Mouse (Mus musculus) midbrain, postnatal 0 days (tissue): Measurements from ENCODE around the gene Rbm47. TPM values are rescaled to one million over a fixed set of nuclear protein-coding genes. Genes with fewer than 3 reads are reported as not detected.

Experiments used
- ATAC-seq: fragments of 200-750 bp; cut with Nextera tagmentation; 2 replicates; pipeline ENCODE4 v1.8.0; 2017; ENCODE audit warnings: moderate number of reproducible peaks, mild to moderate bottlenecking, moderate TSS enrichment, moderate library complexity; ENCODE audit not compliant: low FRiP score
- DNase-seq: peaks from one replicate; pipeline ENCODE4 v3.0.0-alpha.2; 2015; ENCODE audit warnings: low spot score
- H3K27ac ChIP-seq: fragments of 300-500 bp; sonication (generic); 2 replicates; pipeline ENCODE4 v1.5.1; 2014; ENCODE audit warnings: low read depth, mild to moderate bottlenecking, low read length, mixed read lengths
- H3K27me3 ChIP-seq: fragments of 300-500 bp; sonication (generic); 2 replicates; pipeline ENCODE4 v1.6.1; 2014; ENCODE audit warnings: low read length, control low read depth, mixed read lengths; ENCODE audit not compliant: insufficient read depth
- H3K36me3 ChIP-seq: fragments of 300-500 bp; sonication (generic); 2 replicates; pipeline ENCODE4 v1.6.1; 2014; ENCODE audit warnings: low read length, control low read depth, mixed read lengths; ENCODE audit not compliant: insufficient read depth
- H3K4me1 ChIP-seq: fragments of 300-500 bp; sonication (generic); 2 replicates; pipeline ENCODE4 v1.6.1; 2014; ENCODE audit warnings: mild to moderate bottlenecking, control low read depth, antibody characterized with exemption, low read length, mixed read lengths; ENCODE audit not compliant: insufficient read depth
- H3K4me2 ChIP-seq: fragments of 300-500 bp; sonication (generic); 2 replicates; pipeline ENCODE4 v1.6.1; 2014; ENCODE audit warnings: low read depth, mild to moderate bottlenecking, low read length, mixed read lengths; ENCODE audit not compliant: poor library complexity, severe bottlenecking
- H3K4me3 ChIP-seq: fragments of 300-500 bp; sonication (generic); 2 replicates; pipeline ENCODE4 v1.5.1; 2014; ENCODE audit warnings: low read depth, mild to moderate bottlenecking, low read length, moderate library complexity
- H3K9ac ChIP-seq: fragments of 300-500 bp; sonication (generic); replicated peaks from 2 replicates; pipeline ENCODE4 v1.6.1; 2014; ENCODE audit warnings: mild to moderate bottlenecking, low read length, moderate library complexity, mixed read lengths; ENCODE audit not compliant: poor library complexity, severe bottlenecking
- H3K9me3 ChIP-seq: fragments of 300-500 bp; sonication (generic); 2 replicates; pipeline ENCODE4 v1.6.1; 2016; ENCODE audit warnings: low read length, control low read depth
- CTCF ChIP-seq: IDR thresholded peaks from 2 replicates; pipeline ENCODE4 v1.5.1; 2016; ENCODE audit warnings: antibody characterized with exemption, mild to moderate bottlenecking
- WGBS: fragments of 180-500 bp; shearing (Covaris S2); extraction: QIAGEN DNeasy Blood & Tissue Kit; methylation state at CpG from one replicate; pipeline ENCODE4 v1.1.7; 2014; 5-methylcytosine and 5-hydroxymethylcytosine counted together
- microRNA-seq: library from miRNA; unstranded; fragments of <30 nt; microRNA quantifications from one replicate; pipeline ENCODE4, GENCODE M21; 2016; ENCODE audit warnings: borderline number of aligned reads
- polyA plus RNA-seq: library from polyadenylated mRNA; unstranded; fragments of >200 nt; fragmentation: Nextera tagmentation; extraction: Ambion mirVana; gene quantifications from 2 replicates; pipeline ENCODE4 v1.2.1, GENCODE M21; 2015
- total RNA-seq: library from RNA; depleted of rRNA; stranded (reverse); fragments of >200 nt; gene quantifications from 2 replicates; pipeline ENCODE4 v1.2.3, GENCODE M21; 2014; rRNA removed

Gene Rbm47
- total and polyA plus RNA-seq, 2 experiments from 2014 or later, result 1.4 to 2.5 TPM

DNA sequence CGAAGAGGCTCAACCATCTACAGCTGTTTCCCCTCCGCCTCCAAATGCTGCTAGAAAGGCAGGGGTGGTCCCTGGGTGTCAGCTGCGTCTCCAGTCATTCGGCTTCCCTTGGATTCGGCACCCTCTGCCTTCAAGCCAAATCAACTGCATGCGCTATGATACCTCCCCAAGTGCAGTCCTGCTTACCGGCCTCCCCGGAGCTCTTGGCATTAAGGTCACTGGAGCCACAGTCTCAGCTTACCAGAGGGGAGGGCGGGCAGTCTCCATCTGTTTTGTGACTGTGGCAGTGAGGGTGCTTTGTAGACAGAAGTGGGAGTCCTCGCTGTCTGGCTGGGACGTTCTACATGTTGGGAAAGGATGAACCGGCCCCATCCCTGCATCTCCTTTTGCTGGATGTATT, 205.8 kb downstream of the Rbm47 start:
- Histone ChIP-seq H3K36me3 (no peaks in the 10 kb centered on the region), H3K9ac (no peak overlapping the region), H3K27ac (no peak overlapping the region), H3K27me3 (no peaks in the 10 kb centered on the region), H3K4me2 (no peak overlapping the region), H3K4me1 (no peaks in the 10 kb centered on the region), H3K9me3 (no peaks in the 10 kb centered on the region), H3K4me3 (no peak overlapping the region)
- ATAC-seq, result no peak
- no peak for TF ChIP-seq CTCF
- no peak for DNase-seq
- 62% methylated on average over 12 of the region's 12 CpGs for WGBS

Small RNA genes lying within 50 kb of the gene (microRNA-seq; reads per million reads assigned to microRNA genes)
- not detected for gene Gm25952

Other genes with a start within 250 kb of the Rbm47 start
- gene Chrna9, start 238.2 kb downstream of the Rbm47 start, total RNA-seq, result not detected in 2 replicates
- gene Chrna9, start 238.2 kb downstream of the Rbm47 start, polyA plus RNA-seq, result not detected in 2 replicates
- gene 9130230L23Rik, start 168.8 kb downstream of the Rbm47 start, total RNA-seq, result not detected in 2 replicates
- not detected in 2 replicates for gene 9130230L23Rik, start 168.8 kb downstream of the Rbm47 start, polyA plus RNA-seq
- gene Nsun7, start 86.8 kb upstream of the Rbm47 start, total RNA-seq, result 4.7 and 6.9 TPM in 2 replicates
- 2.9 and 3.1 TPM in 2 replicates for gene Nsun7, start 86.8 kb upstream of the Rbm47 start, polyA plus RNA-seq